Mouse (Mus musculus): Measurements from ENCODE around the gene Sqstm1.
A peak's percentile ranks its signal among the peaks of the same experiment; 100 is the strongest.
"Not testable (repeated sequence)": the region's sequence is repeated elsewhere in the genome, so short reads cannot be mapped to it uniquely, and the experiment has no call there.

Sqstm1 gene

GRCm38 (mm10) chr11:50207344-50207743 is 3.3 kb downstream of the Sqstm1 start:
- DNase-seq: no peak

GRCm38 (mm10) chr11:50206037-50206436 is 4.6 kb downstream of the Sqstm1 start:
- no peak for DNase-seq

- no peak for DNase-seq
Measured at GRCm38 (mm10) chr11:50205434-50205833, 5.2 kb downstream of the Sqstm1 start.

- DNase-seq: no peak
Measured at GRCm38 (mm10) chr11:50203302-50203827, 7.3 kb downstream of the Sqstm1 start.

- DNase-seq: no peak
Measured at GRCm38 (mm10) chr11:50201590-50201989, 9.0 kb downstream of the Sqstm1 start.

GRCm38 (mm10) chr11:50200613-50201012 is 10.0 kb downstream of the Sqstm1 start:
- DNase-seq: no peak

GRCm38 (mm10) chr11:50198916-50199315 is 11.7 kb downstream of the Sqstm1 start:
- DNase-seq: no peak

- no peak for DNase-seq
Measured at GRCm38 (mm10) chr11:50198219-50198846, 12.3 kb downstream of the Sqstm1 start.

GRCm38 (mm10) chr11:50197500-50197899 is 13.1 kb downstream of the Sqstm1 start:
- DNase-seq: no peak

- DNase-seq: no peak
Measured at GRCm38 (mm10) chr11:50194793-50195192, 15.8 kb downstream of the Sqstm1 start.

- no peak for DNase-seq
Measured at GRCm38 (mm10) chr11:50194070-50194469, 16.6 kb downstream of the Sqstm1 start.

- no peak for DNase-seq
Measured at GRCm38 (mm10) chr11:50192278-50192677, 18.3 kb downstream of the Sqstm1 start.

GRCm38 (mm10) chr11:50190362-50190761 is 20.3 kb downstream of the Sqstm1 start:
- no peak for DNase-seq

- DNase-seq: no peak
Measured at GRCm38 (mm10) chr11:50188682-50189081, 21.9 kb downstream of the Sqstm1 start.

- no peak for DNase-seq
Measured at GRCm38 (mm10) chr11:50184788-50185187, 25.8 kb downstream of the Sqstm1 start.

- no peak for DNase-seq
Measured at GRCm38 (mm10) chr11:50182702-50183101, 27.9 kb downstream of the Sqstm1 start.

GRCm38 (mm10) chr11:50180478-50181231 is 30.0 kb downstream of the Sqstm1 start:
- DNase-seq: no peak

GRCm38 (mm10) chr11:50178532-50179488 is 31.8 kb downstream of the Sqstm1 start:
- no peak for DNase-seq

- no peak for DNase-seq
Measured at GRCm38 (mm10) chr11:50177111-50177510, 33.5 kb downstream of the Sqstm1 start.

- no peak for DNase-seq
Measured at GRCm38 (mm10) chr11:50176351-50176750, 34.3 kb downstream of the Sqstm1 start.

GRCm38 (mm10) chr11:50174730-50175187 is 35.9 kb downstream of the Sqstm1 start:
- DNase-seq: peak; percentile 96

GRCm38 (mm10) chr11:50174111-50174729 is 36.4 kb downstream of the Sqstm1 start, which contains the start of gene Mrnip:
Mrnip (plus strand) TSS chr11:50174444.
- not testable (repeated sequence) for DNase-seq
